Mouse (Mus musculus) kidney, adult 8-10 months (tissue): ENCODE results near the gene Adam6b.
"Not testable (repeated sequence)": the region's sequence is repeated elsewhere in the genome, so short reads cannot be mapped to it uniquely, and the experiment has no call there.

Experiments used
- DNase-seq, 2 experiments: peaks; one replicate each; pipeline ENCODE4 v3.0.0; 2022

Adam6b gene

DNA sequence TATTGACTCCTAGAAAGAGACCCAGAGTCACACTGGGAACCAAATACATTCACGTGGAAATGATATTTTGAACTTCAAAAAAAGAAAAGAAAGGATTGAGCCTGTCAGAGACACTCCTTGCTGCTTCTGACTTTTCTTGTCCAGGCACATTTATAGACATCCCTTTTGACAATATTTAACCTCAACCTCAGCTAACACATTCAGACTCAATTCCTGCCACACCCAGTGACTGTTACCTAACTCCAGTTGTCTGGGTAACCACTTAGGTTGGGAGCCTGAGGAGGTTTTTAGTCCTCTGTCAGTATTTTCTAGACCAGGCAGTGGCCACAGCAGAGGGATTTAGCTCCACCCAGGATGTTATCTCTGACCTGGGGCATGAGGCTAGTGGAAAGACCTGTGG lies at the start of gene Adam6b:
Gene Adam6b, plus strand, starts transcription at position 301 of the 400 bp plus-strand sequence.
- not testable (repeated sequence) for DNase-seq

DNA sequence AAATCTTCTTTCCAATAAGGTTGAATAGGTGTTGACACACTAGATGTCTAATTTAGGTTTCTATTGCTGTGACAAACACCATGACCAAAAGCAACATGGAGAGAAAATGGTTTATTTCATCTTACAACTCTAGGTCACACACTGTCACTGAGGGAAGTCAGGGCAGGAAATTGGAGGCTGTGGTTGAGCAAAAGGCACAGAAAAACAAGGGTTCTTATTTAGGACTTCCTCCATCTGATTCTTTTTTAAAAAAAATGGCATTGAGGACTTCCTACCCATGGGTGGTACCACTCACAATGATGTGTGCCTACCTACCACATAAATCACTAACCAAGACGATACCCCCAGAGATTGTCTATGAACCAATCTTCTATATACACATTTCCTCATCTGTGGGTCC lies 43.2 kb upstream of the Adam6b start:
- no peak for DNase-seq

DNA sequence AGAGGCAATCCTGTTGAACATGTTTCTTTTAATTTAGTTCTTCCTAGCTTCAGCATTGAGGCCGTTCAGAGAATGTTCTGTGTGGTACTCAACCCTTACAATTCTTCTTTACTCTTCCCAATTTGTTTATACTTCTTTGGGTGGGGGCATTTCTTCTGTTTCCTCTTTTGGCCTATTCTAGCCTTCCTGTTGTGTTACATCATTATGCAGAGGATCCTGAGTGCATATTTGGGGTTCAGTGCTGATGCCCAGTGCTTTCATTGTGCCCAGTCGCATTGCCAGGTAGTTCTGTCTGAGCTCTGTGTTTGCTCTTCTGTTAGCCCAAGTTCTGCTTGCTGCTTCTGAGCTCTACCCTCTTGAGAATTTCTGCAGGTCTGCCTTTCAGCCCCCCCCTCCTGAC lies 13.1 kb upstream of the Adam6b start:
- no peak for DNase-seq

DNA sequence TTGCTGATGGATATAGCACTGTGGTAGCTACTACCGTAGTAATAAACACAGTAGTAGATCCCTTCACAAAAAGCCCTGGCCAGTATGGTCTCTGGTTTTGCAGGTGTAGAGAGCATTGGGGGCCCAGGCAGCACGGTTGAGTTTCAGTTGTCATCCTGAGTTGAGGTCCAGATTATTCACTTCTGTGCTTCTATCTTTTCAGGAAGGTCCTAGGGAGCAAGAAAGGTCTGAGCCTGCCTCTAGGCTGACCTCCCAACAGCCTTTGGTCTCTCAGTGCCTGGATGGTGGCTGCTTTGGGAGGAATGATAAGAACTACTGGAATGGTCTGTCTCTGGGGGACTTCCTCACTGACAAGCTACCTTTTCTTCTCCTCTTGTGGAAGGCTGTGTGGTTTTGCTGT lies 7.2 kb upstream of the Adam6b start:
- DNase-seq = no peak

DNA sequence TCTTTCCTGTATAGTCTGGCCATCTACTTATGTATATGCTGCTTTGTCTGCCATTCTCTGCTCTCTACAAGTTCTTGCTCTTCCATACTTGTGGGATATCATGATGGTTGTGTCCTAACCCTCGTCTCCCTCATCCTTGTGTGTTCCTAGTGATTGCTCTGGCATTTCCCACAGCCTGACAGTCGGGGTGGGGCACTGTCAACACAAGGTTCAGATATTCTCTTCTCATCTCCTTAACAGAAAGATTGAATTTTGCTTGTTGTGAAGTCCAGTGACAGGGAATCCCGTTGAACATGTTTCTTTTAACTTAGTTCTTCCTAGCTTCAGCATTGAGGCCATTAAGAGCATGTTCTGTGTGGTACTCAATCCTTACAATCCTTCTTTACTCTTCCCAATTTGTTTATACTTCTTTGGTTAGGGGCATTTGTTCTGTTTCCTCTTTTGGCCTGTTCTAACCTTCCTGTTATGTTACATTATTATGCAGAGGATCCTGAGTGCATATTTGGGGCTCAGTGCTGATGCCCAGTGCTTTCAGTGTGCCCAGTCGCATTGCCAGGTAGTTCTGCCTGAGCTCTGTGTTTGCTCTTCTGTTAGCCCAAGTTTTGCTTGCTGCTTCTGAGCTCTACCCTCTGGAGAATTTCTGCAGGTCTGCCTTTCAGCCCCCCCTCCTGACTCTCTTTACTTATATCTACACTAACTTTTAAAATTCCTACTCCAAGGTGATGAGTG lies 6.5 kb upstream of the Adam6b start:
- no peak for DNase-seq

DNA sequence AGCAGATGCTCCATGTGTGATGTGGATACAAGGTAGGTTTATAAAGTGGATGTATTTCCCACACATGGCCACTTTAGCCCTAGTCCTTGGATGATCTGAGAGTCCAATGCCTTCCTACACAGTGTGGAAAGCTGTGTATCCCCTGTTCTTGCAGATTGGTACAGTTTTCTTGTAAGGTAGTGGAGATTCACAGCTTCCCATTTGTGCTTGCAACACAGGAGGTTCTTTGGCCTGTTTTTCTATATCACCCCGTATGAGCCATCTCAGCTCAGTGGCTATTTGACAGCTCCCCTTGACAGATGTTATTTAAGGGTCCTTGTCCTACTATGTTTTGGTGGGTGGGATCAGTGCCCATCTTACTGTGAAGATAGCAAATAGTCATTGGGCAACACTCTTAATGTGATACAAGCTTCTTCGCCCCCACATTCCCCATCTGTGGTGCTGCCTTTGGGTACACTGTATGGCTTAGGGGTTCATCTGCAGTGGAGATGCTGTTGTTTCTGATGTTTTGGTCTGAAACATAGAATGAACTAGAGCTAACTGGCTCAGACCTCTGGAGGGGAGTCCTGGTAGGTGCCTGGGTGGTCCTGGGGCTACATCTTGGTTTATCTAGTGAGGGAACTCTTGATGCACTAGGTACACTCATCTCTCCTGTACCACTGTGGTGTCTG lies 5.7 kb upstream of the Adam6b start:
- DNase-seq = no peak

DNA sequence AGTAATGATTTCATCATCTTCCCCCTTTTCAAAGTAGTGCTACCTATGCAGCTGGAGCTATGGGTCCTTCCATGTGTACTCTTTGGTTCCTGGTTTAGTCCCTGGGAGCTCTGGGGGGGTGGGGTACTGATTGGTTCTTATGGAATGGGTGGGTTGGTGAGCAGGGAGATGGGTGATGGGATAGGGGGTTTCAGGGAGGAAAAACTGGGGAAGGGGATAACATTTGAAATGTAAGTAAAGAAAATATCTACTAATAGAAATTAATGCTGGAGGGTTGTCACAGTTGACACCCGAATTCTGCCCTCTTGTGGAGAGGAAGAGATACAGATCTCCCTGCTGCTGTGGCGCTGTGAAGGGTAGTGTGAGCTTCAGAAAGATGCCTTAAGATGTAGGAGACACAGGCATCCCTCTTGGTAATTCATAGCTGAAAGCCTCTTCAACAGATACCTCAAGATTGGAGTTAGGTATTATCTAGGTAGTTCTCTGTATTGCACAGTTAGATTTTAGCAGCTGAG lies 4.3 kb upstream of the Adam6b start:
- no peak for DNase-seq

DNA sequence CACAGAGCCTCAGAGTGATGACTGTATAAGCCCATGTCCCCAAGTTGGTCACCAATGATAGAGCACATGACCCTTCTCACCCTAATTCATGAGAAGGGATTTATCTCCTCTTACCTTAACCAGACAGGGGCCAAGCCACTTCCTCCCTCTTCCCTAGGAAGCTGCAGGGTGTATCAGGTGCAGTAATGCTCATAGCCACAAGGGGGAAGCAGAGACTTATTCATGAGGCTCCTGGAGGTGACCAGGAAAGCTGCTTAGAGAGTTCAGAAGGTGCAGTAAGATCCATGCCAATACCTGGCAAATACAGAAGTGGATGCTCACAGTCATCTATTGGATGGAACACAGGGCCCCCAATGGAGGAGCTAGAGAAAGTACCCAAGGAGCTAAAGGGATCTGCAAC lies 1.6 kb upstream of the Adam6b start:
- DNase-seq = peak; percentile 35 to 76

DNA sequence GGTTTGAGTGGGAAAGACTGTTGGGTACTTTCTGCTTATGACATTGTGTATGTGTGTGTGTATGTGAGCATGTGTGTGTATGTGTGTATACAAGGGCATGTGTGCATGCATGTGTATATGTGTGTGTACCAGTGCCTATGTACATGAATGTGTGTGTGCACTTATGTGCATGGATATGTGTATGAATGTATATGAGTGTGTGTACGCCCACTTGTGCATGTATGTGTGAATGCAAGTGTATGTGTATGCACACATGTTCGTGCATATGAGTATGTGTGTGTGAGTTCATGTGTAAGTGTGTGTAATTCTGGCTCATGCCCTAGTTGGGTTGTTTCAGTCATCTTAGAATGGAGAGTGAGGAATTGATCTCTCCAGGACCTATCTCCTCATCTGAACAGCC lies 36.6 kb downstream of the Adam6b start:
- DNase-seq = no peak
